Mouse (Mus musculus): ENCODE data around the gene Orm1.
A peak's percentile ranks its signal among the peaks of the same experiment; 100 is the strongest.

The Orm1 gene

GRCm38 (mm10) chr4:63344295-63344694 lies at the start of gene Orm1:
TSS of gene Orm1 (plus strand) at chr4:63344560.
- DNase-seq (ENCODE audit: low spot score in 2 of 2) = no peak

GRCm38 (mm10) chr4:63295641-63296040 lies 48.7 kb upstream of the Orm1 start:
- no peak for DNase-seq (ENCODE audit: low spot score in 2 of 2)

- DNase-seq (ENCODE audit: low spot score in 2 of 2) = no peak
These were observed 48.1 kb upstream of the Orm1 start for GRCm38 (mm10) chr4:63296263-63296662.

GRCm38 (mm10) chr4:63296876-63297275 lies 47.5 kb upstream of the Orm1 start:
- no peak for DNase-seq (ENCODE audit: low spot score in 2 of 2)

GRCm38 (mm10) chr4:63298191-63298590 lies 46.2 kb upstream of the Orm1 start:
- DNase-seq (ENCODE audit: low spot score in 2 of 2) = no peak

GRCm38 (mm10) chr4:63302641-63303040 lies 41.7 kb upstream of the Orm1 start:
- DNase-seq (ENCODE audit: low spot score in 2 of 2) = no peak

- peak; percentile 75 to 93 for DNase-seq (ENCODE audit: low spot score in 2 of 2)
These were observed 36.9 kb upstream of the Orm1 start for GRCm38 (mm10) chr4:63307175-63308062.

- DNase-seq (ENCODE audit: low spot score in 2 of 2) = no peak
These were observed 36.0 kb upstream of the Orm1 start for GRCm38 (mm10) chr4:63308316-63308715.

- no peak for DNase-seq (ENCODE audit: low spot score in 2 of 2)
These were observed 34.0 kb upstream of the Orm1 start for GRCm38 (mm10) chr4:63310247-63310855.

- no peak for DNase-seq (ENCODE audit: low spot score in 2 of 2)
These were observed 32.9 kb upstream of the Orm1 start for GRCm38 (mm10) chr4:63311426-63311825.

- no peak for DNase-seq (ENCODE audit: low spot score in 2 of 2)
These were observed 30.3 kb upstream of the Orm1 start for GRCm38 (mm10) chr4:63314063-63314462.

GRCm38 (mm10) chr4:63316076-63316746 lies 28.1 kb upstream of the Orm1 start:
- no peak for DNase-seq (ENCODE audit: low spot score in 2 of 2)

GRCm38 (mm10) chr4:63319566-63319965 lies 24.8 kb upstream of the Orm1 start:
- DNase-seq (ENCODE audit: low spot score in 2 of 2) = peak in 1 of 2 experiments; percentile 46

- DNase-seq (ENCODE audit: low spot score in 2 of 2) = no peak
These were observed 21.0 kb upstream of the Orm1 start for GRCm38 (mm10) chr4:63323275-63323815.

GRCm38 (mm10) chr4:63333403-63333802 lies 11.0 kb upstream of the Orm1 start:
- no peak for DNase-seq (ENCODE audit: low spot score in 2 of 2)

GRCm38 (mm10) chr4:63338414-63339076 lies 5.8 kb upstream of the Orm1 start:
- no peak for DNase-seq (ENCODE audit: low spot score in 2 of 2)

- no peak for DNase-seq (ENCODE audit: low spot score in 2 of 2)
These were observed 1.9 kb upstream of the Orm1 start for GRCm38 (mm10) chr4:63342491-63342890.

GRCm38 (mm10) chr4:63343608-63344007 lies 752 bp upstream of the Orm1 start:
- DNase-seq (ENCODE audit: low spot score in 2 of 2) = no peak

- no peak for DNase-seq (ENCODE audit: low spot score in 2 of 2)
These were observed 901 bp downstream of the Orm1 start for GRCm38 (mm10) chr4:63345261-63345660.

- no peak for DNase-seq (ENCODE audit: low spot score in 2 of 2)
These were observed 2.3 kb downstream of the Orm1 start for GRCm38 (mm10) chr4:63346659-63347058.

GRCm38 (mm10) chr4:63348524-63348923 lies 4.2 kb downstream of the Orm1 start:
- no peak for DNase-seq (ENCODE audit: low spot score in 2 of 2)
